Mouse (Mus musculus): ENCODE measurements at regions not wholly inside any gene's neighbourhood (a gene's known extent, or its start where the extent isn't known, plus 50 kb on each side); places are given as distances from the start of the nearest gene placed in this dataset.
"Not testable (repeated sequence)": the region's sequence is repeated elsewhere in the genome, so short reads cannot be mapped to it uniquely, and the experiment has no call there.

- H3K4me3 ChIP-seq (replicated peaks); H3K9ac ChIP-seq (replicated peaks); ATAC-seq; H3K36me3 ChIP-seq; H3K27me3 ChIP-seq; H3K4me2 ChIP-seq (replicated peaks); H3K27ac ChIP-seq; H3K4me1 ChIP-seq (replicated peaks): not testable (repeated sequence)
- WGBS: 91% methylated on average over 1 of the region's 1 CpGs
- H3K9me3 ChIP-seq: peaks cover 29% of the 10 kb centered on the region
These were observed 306.4 kb upstream of the 5730507C01Rik start for GRCm38 (mm10) chr12:18207941-18208340.

GRCm38 (mm10) chr12:18216432-18216926, 297.8 kb upstream of the 5730507C01Rik start:
- not testable (repeated sequence) for H3K27me3 ChIP-seq; H3K4me3 ChIP-seq (replicated peaks); H3K4me2 ChIP-seq (replicated peaks); H3K27ac ChIP-seq; H3K4me1 ChIP-seq (replicated peaks); H3K36me3 ChIP-seq; ATAC-seq; H3K9ac ChIP-seq (replicated peaks)
- WGBS: 90% methylated on average over 16 of the region's 16 CpGs
- H3K9me3 ChIP-seq: peaks cover 42% of the 10 kb centered on the region

GRCm38 (mm10) chr12:18224516-18224915, 289.8 kb upstream of the 5730507C01Rik start:
- WGBS: 88% methylated on average over 6 of the region's 6 CpGs
- peaks cover 62% of the 10 kb centered on the region for H3K9me3 ChIP-seq
- no peak overlapping the region for H3K27ac ChIP-seq
- H3K27me3 ChIP-seq: no peaks in the 10 kb centered on the region
- H3K4me2 ChIP-seq (replicated peaks): no peak overlapping the region
- no peak overlapping the region for H3K9ac ChIP-seq (replicated peaks)
- no peaks in the 10 kb centered on the region for H3K4me1 ChIP-seq (replicated peaks)
- no peak for ATAC-seq
- H3K4me3 ChIP-seq (replicated peaks): no peak overlapping the region
- H3K36me3 ChIP-seq: no peaks in the 10 kb centered on the region

DNA sequence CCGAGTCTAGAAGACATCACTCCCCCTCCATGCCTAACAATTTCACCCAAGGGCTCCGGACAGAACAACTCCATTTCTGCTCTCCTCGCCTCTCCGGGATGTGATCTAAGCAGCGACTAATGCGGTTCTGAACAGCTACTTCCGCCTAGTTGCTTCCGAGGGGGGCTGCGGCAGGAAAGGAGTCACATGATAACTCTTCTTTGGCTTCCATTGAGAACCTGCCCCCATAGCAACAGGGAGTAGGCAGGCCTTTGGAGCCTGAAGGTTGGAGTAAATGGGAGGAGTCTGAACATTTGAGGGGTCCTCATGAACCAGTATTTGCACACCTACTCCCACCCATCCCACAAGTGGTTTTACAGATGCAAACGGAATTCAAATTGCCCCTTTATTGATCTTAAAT, 287.6 kb upstream of the 5730507C01Rik start:
- no peak overlapping the region for H3K27ac ChIP-seq
- H3K4me3 ChIP-seq (replicated peaks): no peak overlapping the region
- H3K36me3 ChIP-seq: no peaks in the 10 kb centered on the region
- H3K4me1 ChIP-seq (replicated peaks): no peaks in the 10 kb centered on the region
- no peak for ATAC-seq
- no peak overlapping the region for H3K4me2 ChIP-seq (replicated peaks)
- H3K9me3 ChIP-seq: peaks cover 74% of the 10 kb centered on the region
- 93% methylated on average over 10 of the region's 10 CpGs for WGBS
- no peak overlapping the region for H3K9ac ChIP-seq (replicated peaks)
- no peaks in the 10 kb centered on the region for H3K27me3 ChIP-seq

DNA sequence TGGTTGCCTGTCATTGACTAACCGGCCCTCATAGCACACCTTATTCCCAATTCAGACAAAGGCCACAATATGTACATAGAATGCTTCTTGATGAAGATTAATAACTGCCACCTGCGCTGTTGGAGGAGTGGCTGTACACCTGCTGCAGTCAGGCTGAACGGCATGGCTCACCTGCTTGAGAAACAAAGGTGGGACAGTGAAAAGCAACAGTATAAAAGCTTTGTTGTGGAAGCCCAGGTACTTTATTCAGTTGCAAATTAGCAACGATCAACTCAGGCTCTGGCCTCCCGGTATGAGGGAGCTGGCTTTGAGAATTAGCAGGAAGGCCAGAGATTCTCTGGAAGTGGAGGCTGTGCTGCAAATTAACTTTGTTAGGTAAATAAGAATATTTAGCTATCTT, 282.4 kb upstream of the 5730507C01Rik start:
- 88% methylated on average over 5 of the region's 5 CpGs for WGBS
- not testable (repeated sequence) for H3K36me3 ChIP-seq; ATAC-seq; H3K4me3 ChIP-seq (replicated peaks); H3K27me3 ChIP-seq; H3K27ac ChIP-seq; H3K9ac ChIP-seq (replicated peaks); H3K4me1 ChIP-seq (replicated peaks); H3K4me2 ChIP-seq (replicated peaks)
- peaks cover 55% of the 10 kb centered on the region for H3K9me3 ChIP-seq

- not testable (repeated sequence) for H3K4me2 ChIP-seq (replicated peaks); ATAC-seq; H3K27ac ChIP-seq; H3K4me3 ChIP-seq (replicated peaks); H3K36me3 ChIP-seq; H3K27me3 ChIP-seq; H3K4me1 ChIP-seq (replicated peaks); H3K9ac ChIP-seq (replicated peaks)
- H3K9me3 ChIP-seq: peaks cover 49% of the 10 kb centered on the region
These were observed 278.0 kb upstream of the 5730507C01Rik start for GRCm38 (mm10) chr12:18236330-18236729.

DNA sequence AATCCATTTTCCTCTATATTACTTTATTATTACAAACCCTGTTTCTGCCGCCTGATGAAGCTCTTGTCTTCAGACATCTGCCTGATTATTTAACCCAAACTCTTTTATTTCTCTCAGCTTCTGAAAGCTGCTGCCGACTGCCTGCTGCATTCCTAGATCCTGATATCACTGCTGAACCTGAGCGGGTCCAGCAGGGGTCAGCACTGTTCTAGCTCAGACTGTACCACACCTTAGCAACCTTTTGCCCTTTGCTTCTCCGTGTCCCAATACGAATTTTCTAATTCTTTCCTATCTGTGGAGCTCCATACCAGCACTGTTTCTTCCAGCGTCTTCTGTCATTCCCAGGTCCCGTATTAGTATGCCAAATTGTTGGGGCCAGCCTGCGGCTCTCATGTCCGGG, 276.8 kb upstream of the 5730507C01Rik start:
- H3K27me3 ChIP-seq: no peaks in the 10 kb centered on the region
- ATAC-seq: no peak
- H3K9ac ChIP-seq (replicated peaks): no peak overlapping the region
- no peaks in the 10 kb centered on the region for H3K36me3 ChIP-seq
- 77% methylated on average over 9 of the region's 9 CpGs for WGBS
- H3K9me3 ChIP-seq: peaks cover 55% of the 10 kb centered on the region
- H3K4me1 ChIP-seq (replicated peaks): no peaks in the 10 kb centered on the region
- no peak overlapping the region for H3K27ac ChIP-seq
- no peak overlapping the region for H3K4me2 ChIP-seq (replicated peaks)
- H3K4me3 ChIP-seq (replicated peaks): no peak overlapping the region

Data from midbrain, embryonic 13.5 days (tissue).